Mouse (Mus musculus): ENCODE measurements around the gene Kif16b.

DNA sequence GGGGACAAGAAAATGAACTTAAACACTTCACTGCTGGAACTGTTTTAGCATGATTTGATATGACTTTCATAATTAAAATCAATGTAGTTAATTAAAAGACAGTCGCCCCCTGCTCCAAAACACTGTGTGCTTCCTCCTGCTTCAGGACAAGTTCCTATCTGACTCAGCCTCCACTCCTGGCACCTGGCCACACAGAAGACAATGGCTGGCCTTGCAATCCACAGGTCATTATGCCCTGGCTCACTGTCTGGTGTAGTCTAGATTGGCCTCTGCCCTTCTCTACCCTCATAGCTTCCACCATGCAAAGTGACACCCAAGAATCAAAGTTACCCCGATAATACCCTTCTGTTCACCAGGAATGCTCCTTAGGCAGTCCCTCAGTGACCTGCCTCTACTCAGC, 26.8 kb downstream of the Kif16b start:
- TF ChIP-seq EP300 (optimal IDR thresholded peaks at IDR 0.05) (no peak), CTCF (IDR thresholded peaks at IDR 0.05; ENCODE audit: low read depth) (no peak)
